8 mouse cellular contexts compared by ENCODE assay signal in the genomic region with DNA sequence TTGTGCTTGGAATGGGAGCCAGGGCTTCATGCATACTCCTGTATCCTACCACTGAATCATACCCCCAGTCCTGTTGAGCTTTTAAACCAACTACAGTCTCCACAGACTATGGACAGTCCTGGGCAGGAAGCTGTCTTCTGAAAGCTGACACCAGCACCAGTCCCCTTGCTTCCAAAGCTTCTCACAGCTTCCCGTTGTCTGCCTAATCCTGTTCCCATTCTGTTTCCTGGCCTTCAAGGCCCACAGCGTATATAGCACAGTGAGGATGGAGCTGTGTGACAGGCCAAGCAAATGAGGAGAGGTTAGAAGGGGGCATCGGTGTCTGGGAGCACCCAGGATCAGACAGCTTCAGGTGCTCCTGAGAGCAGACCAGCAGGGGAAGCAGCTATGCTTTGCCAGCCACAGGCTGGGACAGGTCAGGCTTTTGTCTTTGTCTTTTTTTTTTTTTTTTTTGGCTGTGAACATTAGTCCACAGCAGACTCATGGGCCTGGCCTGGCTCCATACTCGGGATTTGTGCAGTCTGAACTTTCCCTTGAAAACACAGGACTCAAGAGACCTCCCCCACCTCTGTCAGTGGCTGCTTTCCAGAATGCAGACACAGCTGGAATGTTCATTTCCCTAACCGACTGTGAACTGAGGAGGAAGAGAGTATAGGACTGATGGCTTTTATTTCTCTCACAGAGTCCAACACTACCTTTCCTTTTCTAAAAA. TPM values are rescaled to one million over a fixed set of nuclear protein-coding genes. Genes with fewer than 3 reads are reported as not detected.
DNase-seq lines count a peak whose midpoint lies in the region; ATAC-seq and TF ChIP-seq lines count a peak whose summit lies in the region.

No protein-coding gene starts in this region.

- H3K27ac ChIP-seq in neural tube, embryonic 13.5 days (replicated peaks), result peak overlapping the region; percentile 56; the same call in 1 of the 2 replicates
- H3K27ac ChIP-seq in left cerebral cortex, adult 2 months, result no peak overlapping the region

- no peak overlapping the region for H3K4me3 ChIP-seq in neural tube, embryonic 13.5 days
- H3K4me3 ChIP-seq in left cerebral cortex, adult 2 months, result no peak overlapping the region

- H3K27me3 ChIP-seq in neural tube, embryonic 13.5 days, result no peaks in the 10 kb centered on the region

- TF ChIP-seq CTCF in left cerebral cortex, adult 2 months (IDR thresholded peaks at IDR 0.05), result no peak

- no peak for DNase-seq in neural tube, embryonic 10.5 days (ENCODE audit: extremely low spot score, low spot score)
- peak; percentile 87 for DNase-seq in gastrocnemius, postnatal 14 days
- DNase-seq in kidney, adult 8-10 months, result peak; percentile 50 to 63
- DNase-seq in ovary, adult 18-20 months (ENCODE audit: low spot score), result peak; percentile 39
- no peak for DNase-seq in left cerebral cortex, adult 2 months (ENCODE audit: extremely low spot score in 1 of 2, low spot score in 2 of 2)
- no peak for DNase-seq in spleen, postnatal 36 days (ENCODE audit: low spot score in 2 of 2)
- DNase-seq in cerebellum, adult 11-12 months, result no peak

- no peaks in the 10 kb centered on the region for H3K36me3 ChIP-seq in neural tube, embryonic 13.5 days

- intact Hi-C loops in gastrocnemius, postnatal 14 days (cut with DNase I; ENCODE audit: low total_unique reads), result no loop called here
- intact Hi-C loops in left cerebral cortex, adult 2 months (cut with DNase I), result no loop called here

- no peak for ATAC-seq in neural tube, embryonic 13.5 days (ENCODE audit: low read depth)

- H3K9ac ChIP-seq in neural tube, embryonic 13.5 days, result no peak overlapping the region

- H3K9me3 ChIP-seq in neural tube, embryonic 13.5 days, result no peaks in the 10 kb centered on the region

- H3K4me1 ChIP-seq in neural tube, embryonic 13.5 days (replicated peaks), result no peaks in the 10 kb centered on the region

- WGBS in neural tube, embryonic 13.5 days, result 47% methylated on average over 5 of the region's 5 CpGs

- H3K4me2 ChIP-seq in neural tube, embryonic 13.5 days, result no peak overlapping the region

RNA-seq across cellular contexts. Expression of a gene that starts 2.1 kb away (rescaled TPM):
- 5.8 and 11.5 TPM in 2 replicates for polyA plus RNA-seq in neural tube, embryonic 13.5 days (2015; fragmentation: Nextera tagmentation; extraction: Ambion mirVana)
- total RNA-seq in gastrocnemius, postnatal 14 days (2021), result under 1 TPM; 0.11 to 0.16 TPM
- total RNA-seq in left cerebral cortex, adult 2 months (2021), result under 1 TPM in 1 of 2 experiments, not detected in 1; 0.27 TPM

RNA-seq across cellular contexts. Expression of a gene that starts 31.0 kb away (rescaled TPM):
- polyA plus RNA-seq in neural tube, embryonic 13.5 days (2015; fragmentation: Nextera tagmentation; extraction: Ambion mirVana), result 0.17 and 0.20 TPM in 2 replicates
- total RNA-seq in gastrocnemius, postnatal 14 days (2021), result under 1 TPM; 0.04 to 0.06 TPM
- total RNA-seq in left cerebral cortex, adult 2 months (2021), result under 1 TPM; 0.26 to 0.50 TPM

RNA-seq across cellular contexts. Expression of a gene that starts 36.9 kb away (rescaled TPM):
- polyA plus RNA-seq in neural tube, embryonic 13.5 days (2015; fragmentation: Nextera tagmentation; extraction: Ambion mirVana), result 2.4 and 3.5 TPM in 2 replicates
- total RNA-seq in gastrocnemius, postnatal 14 days (2021), result 1 to 10 TPM; 1.3 to 1.7 TPM
- total RNA-seq in left cerebral cortex, adult 2 months (2021), result 1 to 10 TPM; 2.7 to 2.9 TPM

RNA-seq across cellular contexts. Expression of a gene that starts 37.3 kb away (rescaled TPM):
- 21.2 and 23.1 TPM in 2 replicates for polyA plus RNA-seq in neural tube, embryonic 13.5 days (2015; fragmentation: Nextera tagmentation; extraction: Ambion mirVana)
- total RNA-seq in gastrocnemius, postnatal 14 days (2021), result 1 to 10 TPM; 8.3 to 8.8 TPM
- total RNA-seq in left cerebral cortex, adult 2 months (2021), result 10 to 100 TPM; 19.3 to 20.2 TPM

RNA-seq across cellular contexts. Expression of a gene that starts 59.3 kb away (rescaled TPM):
- polyA plus RNA-seq in neural tube, embryonic 13.5 days (2015; fragmentation: Nextera tagmentation; extraction: Ambion mirVana), result 190 and 197 TPM in 2 replicates
- 10 to 100 TPM; 18.9 to 21.7 TPM for total RNA-seq in gastrocnemius, postnatal 14 days (2021)
- total RNA-seq in left cerebral cortex, adult 2 months (2021), result 1 to 10 TPM; 9.4 to 9.6 TPM

Comparison
In these comparisons a context has a peak if more than half of its experiments do, and no peak if none do; other contexts are left out.
1. DNase-seq: peak in gastrocnemius, postnatal 14 days (single experiment), kidney, adult 8-10 months (2 of 2) and ovary, adult 18-20 months (single experiment); none in neural tube, embryonic 10.5 days (single experiment), left cerebral cortex, adult 2 months (0 of 2), spleen, postnatal 36 days (0 of 2) and cerebellum, adult 11-12 months (single experiment).